In the genomic region with DNA sequence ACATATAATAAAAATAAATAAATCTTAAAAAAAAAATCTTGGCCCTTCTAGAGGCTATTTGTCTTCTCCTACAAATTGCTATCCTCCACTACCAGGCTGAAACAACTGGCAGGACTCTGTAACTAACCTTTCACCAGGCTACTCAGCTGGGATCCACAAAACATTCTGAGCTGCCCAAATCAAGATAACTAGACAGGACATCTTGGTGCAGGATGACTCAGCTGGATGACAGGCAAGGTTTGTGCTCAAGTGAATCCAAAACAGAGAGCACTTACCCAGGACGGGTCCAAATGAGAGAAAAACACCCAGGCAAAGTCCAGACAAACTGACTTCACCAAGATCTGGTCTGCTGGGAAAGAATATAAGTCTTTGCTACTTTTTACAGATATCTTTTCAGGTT, we compare ENCODE assay signal across 1 mouse cellular context.
A peak's percentile ranks its signal among the peaks of the same experiment; 100 is the strongest.
TF ChIP-seq lines count a peak whose summit lies in the region.

No protein-coding gene starts in this region.

TF ChIP-seq in MEL, 35 proteins besides CTCF, POLR2A, EP300 and RAD21:
- TF ChIP-seq GATA1 (IDR thresholded peaks at IDR 0.05; ENCODE audit: low read depth, low read length) (peak; percentile 31; the same call in 1 of the 2 replicates), GABPA (IDR thresholded peaks at IDR 0.05; ENCODE audit: low read depth, low read length) (no peak)
